Mouse (Mus musculus): Measurements from ENCODE around the gene Dcaf7. TPM values are rescaled to one million over a fixed set of nuclear protein-coding genes. Genes with fewer than 3 reads are reported as not detected.

Gene Dcaf7
- total RNA-seq, 1 experiment, result 30.3 TPM

DNA sequence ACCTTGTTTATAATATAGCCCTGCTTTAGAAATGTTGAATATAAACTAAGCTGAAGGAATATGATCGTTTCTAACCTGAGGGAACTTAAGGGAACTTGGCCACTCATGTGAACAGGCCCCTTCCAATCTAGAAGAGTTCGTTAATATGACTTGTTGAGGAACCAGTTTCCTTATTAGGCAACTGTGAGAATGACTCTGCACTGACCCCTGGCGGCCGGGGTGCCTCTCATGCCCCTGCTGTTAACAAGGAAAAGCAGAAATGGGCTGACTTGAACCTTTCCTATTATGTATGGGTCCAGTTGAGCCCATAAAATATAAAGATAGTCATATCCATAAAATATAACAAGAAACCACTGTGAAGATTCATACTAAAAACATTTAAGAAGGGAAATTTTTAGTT is 39.6 kb downstream of the Dcaf7 start:
- in situ Hi-C loops (cut with MboI; ENCODE audit: low sequenced_read_pairs in 2 of 2, unreplicated experiment in 2 of 2), result no loop called here
- Histone ChIP-seq H3K4me1 (ENCODE audit: control insufficient read depth in 2 of 2, insufficient read depth in 2 of 2, low read length in 2 of 2, poor library complexity in 1 of 2) (no peaks in the 10 kb centered on the region), H3K4me3 (ENCODE audit: insufficient read depth in 1 of 2, low read depth in 1 of 2, low read length in 2 of 2, poor library complexity in 1 of 2, severe bottlenecking in 1 of 2) (no peak overlapping the region), H3K9ac (ENCODE audit: insufficient read depth, low read depth, low read length, poor library complexity, severe bottlenecking) (no peak overlapping the region), H3K27ac (ENCODE audit: insufficient read depth, low read depth, low read length, poor library complexity, severe bottlenecking) (no peak overlapping the region), H3K9me3 (ENCODE audit: control insufficient read depth, insufficient read depth, low read depth, low read length) (no peaks in the 10 kb centered on the region), H3K36me3 (ENCODE audit: control insufficient read depth, insufficient read depth, low read length, poor library complexity, severe bottlenecking) (peaks cover 4% of the 10 kb centered on the region; the same call in 1 of the 2 replicates)
- DNase-seq (ENCODE audit: low read depth, low spot score), result peak; percentile 50
- TF ChIP-seq ZNF384 (IDR thresholded peaks at IDR 0.05; ENCODE audit: low read depth, low read length) (no peak), HCFC1 (IDR thresholded peaks at IDR 0.05; ENCODE audit: borderline replicate concordance, insufficient read depth, low read length) (no peak), ZC3H11A (IDR thresholded peaks at IDR 0.05; ENCODE audit: borderline replicate concordance, low read depth, low read length) (peak; percentile 35; the same call in 1 of the 2 replicates)

GRCm38 (mm10) chr11:106083708-106084701 is 47.3 kb downstream of the Dcaf7 start, which contains the start of gene Map3k3:
Map3k3 (plus strand) TSS chr11:106084613.
- TF ChIP-seq ZC3H11A (IDR thresholded peaks at IDR 0.05; ENCODE audit: borderline replicate concordance, low read depth, low read length) (no peak), CHD2 (IDR thresholded peaks at IDR 0.05; ENCODE audit: low read depth, low read length) (peak; percentile 87)
- DNase-seq (ENCODE audit: low read depth, low spot score), result peak; percentile 98
- Histone ChIP-seq H3K4me1 (ENCODE audit: control insufficient read depth in 2 of 2, insufficient read depth in 2 of 2, low read length in 2 of 2, poor library complexity in 1 of 2) (peaks cover 0 to 8% of the 10 kb centered on the region in 2 experiments; a peak in 1 of 4 replicates), H3K36me3 (ENCODE audit: control insufficient read depth, insufficient read depth, low read length, poor library complexity, severe bottlenecking) (no peaks in the 10 kb centered on the region), H3K9ac (ENCODE audit: insufficient read depth, low read depth, low read length, poor library complexity, severe bottlenecking) (peak within 1 kb of the TSS; percentile 90), H3K9me3 (ENCODE audit: control insufficient read depth, insufficient read depth, low read depth, low read length) (no peaks in the 10 kb centered on the region), H3K4me3 (ENCODE audit: insufficient read depth in 1 of 2, low read depth in 1 of 2, low read length in 2 of 2, poor library complexity in 1 of 2, severe bottlenecking in 1 of 2) (peak within 1 kb of the TSS; percentile 95 to 99), H3K27ac (ENCODE audit: insufficient read depth, low read depth, low read length, poor library complexity, severe bottlenecking) (peak within 1 kb of the TSS; percentile 86)
- in situ Hi-C loops (cut with MboI; ENCODE audit: low sequenced_read_pairs in 2 of 2, unreplicated experiment in 2 of 2), result no loop called here

- Histone ChIP-seq H3K4me3 (ENCODE audit: insufficient read depth in 1 of 2, low read depth in 1 of 2, low read length in 2 of 2, poor library complexity in 1 of 2, severe bottlenecking in 1 of 2) (peak overlapping the region; percentile 95 to 99), H3K27ac (ENCODE audit: insufficient read depth, low read depth, low read length, poor library complexity, severe bottlenecking) (peak overlapping the region; percentile 86), H3K36me3 (ENCODE audit: control insufficient read depth, insufficient read depth, low read length, poor library complexity, severe bottlenecking) (no peaks in the 10 kb centered on the region), H3K9me3 (ENCODE audit: control insufficient read depth, insufficient read depth, low read depth, low read length) (no peaks in the 10 kb centered on the region), H3K9ac (ENCODE audit: insufficient read depth, low read depth, low read length, poor library complexity, severe bottlenecking) (peak overlapping the region; percentile 90), H3K4me1 (ENCODE audit: control insufficient read depth in 2 of 2, insufficient read depth in 2 of 2, low read length in 2 of 2, poor library complexity in 1 of 2) (peaks cover 0 to 8% of the 10 kb centered on the region in 2 experiments; a peak in 1 of 4 replicates)
- in situ Hi-C loops (cut with MboI; ENCODE audit: low sequenced_read_pairs in 2 of 2, unreplicated experiment in 2 of 2), result no loop called here
- no peak for TF ChIP-seq ZC3H11A (IDR thresholded peaks at IDR 0.05; ENCODE audit: borderline replicate concordance, low read depth, low read length)
- TF ChIP-seq ZNF384 (IDR thresholded peaks at IDR 0.05; ENCODE audit: low read depth, low read length), result peak; percentile 81
- DNase-seq (ENCODE audit: low read depth, low spot score), result peak; percentile 40
Measured at GRCm38 (mm10) chr11:106084911-106085561, 48.4 kb downstream of the Dcaf7 start.

DNA sequence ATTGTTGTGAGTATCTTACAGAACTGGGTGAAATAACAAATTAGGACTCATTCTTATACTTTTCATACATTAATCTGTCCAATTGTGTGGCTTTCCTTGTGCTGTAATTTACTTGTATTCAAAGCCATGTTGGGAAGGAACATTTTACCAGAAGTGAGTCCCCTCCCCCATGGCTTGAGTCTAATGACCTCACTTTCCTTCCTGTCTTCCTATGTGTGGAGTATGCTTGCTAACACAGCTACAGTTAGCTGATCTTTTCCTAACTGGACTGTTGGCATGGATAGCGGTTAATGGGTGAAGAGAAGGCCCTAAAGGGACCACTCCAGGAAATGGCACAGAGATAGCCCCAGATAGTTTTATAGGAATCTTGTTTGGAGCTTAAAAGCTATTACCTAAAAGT is 61.6 kb downstream of the Dcaf7 start:
- no peaks in the 10 kb centered on the region for H3K36me3 ChIP-seq (ENCODE audit: control insufficient read depth, insufficient read depth, low read length, poor library complexity, severe bottlenecking)
- no peak for DNase-seq (ENCODE audit: low read depth, low spot score)
- H3K4me1 ChIP-seq (ENCODE audit: control insufficient read depth in 2 of 2, insufficient read depth in 2 of 2, low read length in 2 of 2, poor library complexity in 1 of 2), result no peaks in the 10 kb centered on the region
- no peaks in the 10 kb centered on the region for H3K9me3 ChIP-seq (ENCODE audit: control insufficient read depth, insufficient read depth, low read depth, low read length)
- H3K4me3 ChIP-seq (ENCODE audit: insufficient read depth in 1 of 2, low read depth in 1 of 2, low read length in 2 of 2, poor library complexity in 1 of 2, severe bottlenecking in 1 of 2), result no peak overlapping the region
- no peak overlapping the region for H3K9ac ChIP-seq (ENCODE audit: insufficient read depth, low read depth, low read length, poor library complexity, severe bottlenecking)
- TF ChIP-seq ZNF384 (IDR thresholded peaks at IDR 0.05; ENCODE audit: low read depth, low read length), result no peak
- TF ChIP-seq MAFK (IDR thresholded peaks at IDR 0.05; ENCODE audit: insufficient read depth, low read depth, low read length), result no peak
- TF ChIP-seq ZC3H11A (IDR thresholded peaks at IDR 0.05; ENCODE audit: borderline replicate concordance, low read depth, low read length), result no peak
- no peak for TF ChIP-seq CHD2 (IDR thresholded peaks at IDR 0.05; ENCODE audit: low read depth, low read length)
- TF ChIP-seq HCFC1 (IDR thresholded peaks at IDR 0.05; ENCODE audit: borderline replicate concordance, insufficient read depth, low read length), result no peak
- no peak overlapping the region for H3K27ac ChIP-seq (ENCODE audit: insufficient read depth, low read depth, low read length, poor library complexity, severe bottlenecking)
- in situ Hi-C loops (cut with MboI; ENCODE audit: low sequenced_read_pairs in 2 of 2, unreplicated experiment in 2 of 2), result no loop called here
